Mouse (Mus musculus): ENCODE measurements at regions not wholly inside any gene's neighbourhood (a gene's known extent, or its start where the extent isn't known, plus 50 kb on each side); places are given as distances from the start of the nearest gene placed in this dataset.
A peak's percentile ranks its signal among the peaks of the same experiment; 100 is the strongest.
"Not testable (repeated sequence)": the region's sequence is repeated elsewhere in the genome, so short reads cannot be mapped to it uniquely, and the experiment has no call there.

DNA sequence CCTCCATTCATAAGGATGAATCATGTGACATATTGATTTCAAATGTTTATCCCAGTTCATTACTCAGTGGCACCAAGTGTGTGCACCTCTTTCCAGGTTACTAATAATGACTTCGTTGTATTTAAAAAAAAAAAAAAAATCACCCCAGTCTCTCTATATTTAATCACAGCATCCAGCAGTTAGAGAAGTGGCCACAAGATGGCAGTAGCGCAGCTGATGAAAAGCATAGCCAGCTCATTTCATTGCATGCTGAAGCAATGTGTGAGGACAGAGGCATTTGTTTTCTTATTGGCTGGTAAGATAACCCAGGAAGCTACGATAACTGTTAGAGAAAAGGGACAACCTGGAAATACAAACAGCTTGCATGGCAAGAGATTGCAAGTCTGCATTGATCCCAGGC lies 626.2 kb upstream of the Olfr1507 start:
- peak; percentile 44 for DNase-seq (ENCODE audit: low spot score)

DNA sequence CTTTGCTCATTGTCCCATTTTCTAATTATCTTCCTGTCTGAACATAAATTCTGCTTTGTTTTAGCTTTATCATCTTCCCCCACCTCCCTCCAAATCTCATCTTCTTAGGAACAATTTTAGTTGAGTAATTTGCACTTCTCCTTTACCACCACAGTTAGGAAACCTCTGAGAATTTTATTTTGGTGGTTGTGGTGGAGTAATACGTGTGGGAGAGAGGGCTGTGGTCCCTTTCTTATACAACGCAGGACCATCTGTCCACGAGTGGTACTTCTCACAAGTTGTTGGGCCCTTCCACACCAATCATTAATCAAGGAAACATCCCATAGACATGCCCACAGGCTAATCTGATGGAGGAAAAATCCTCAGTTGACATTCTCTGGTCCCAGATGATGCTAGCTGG lies 614.2 kb upstream of the Olfr1507 start:
- DNase-seq (ENCODE audit: low spot score): not testable (repeated sequence)

DNA sequence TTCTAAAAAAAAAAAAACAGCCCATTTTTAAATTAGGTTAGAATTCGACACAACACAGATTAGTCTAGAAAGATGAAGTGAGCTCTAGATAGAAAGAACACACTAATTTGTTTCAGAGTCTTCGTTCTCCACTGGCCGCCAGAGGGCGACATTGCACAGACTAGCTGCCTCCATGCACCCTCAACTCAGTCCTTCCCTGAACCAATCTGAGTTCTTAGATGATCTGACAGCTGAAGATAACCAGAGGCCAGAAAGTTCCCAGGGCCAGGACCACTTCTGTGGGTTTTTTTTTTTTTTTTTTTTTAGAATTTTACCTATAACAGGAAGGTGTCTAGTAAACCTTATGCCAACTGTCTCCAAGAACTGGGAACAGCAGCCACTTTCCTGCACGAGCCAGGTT lies 605.8 kb upstream of the Olfr1507 start:
- DNase-seq (ENCODE audit: low spot score): peak; percentile 2

DNA sequence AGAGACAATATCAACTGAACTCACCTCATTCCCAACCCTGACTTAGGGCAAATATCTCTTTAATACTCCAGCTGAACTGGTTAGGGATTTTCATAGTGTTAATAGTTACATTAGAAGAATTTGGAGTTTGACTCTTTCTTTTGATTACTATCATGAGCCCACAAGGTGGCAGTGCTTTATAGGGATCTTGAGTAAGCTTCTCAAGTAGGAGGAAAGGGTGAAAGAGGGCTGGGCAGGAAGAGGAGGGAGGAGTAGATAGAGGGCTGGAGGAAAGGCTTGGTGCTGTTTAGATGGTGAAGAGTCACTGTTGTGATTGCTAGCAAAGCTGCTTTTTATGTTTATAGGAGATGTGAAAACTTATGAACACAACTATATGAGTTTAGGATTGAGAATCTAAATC lies 595.4 kb upstream of the Olfr1507 start:
- DNase-seq (ENCODE audit: low spot score): not testable (repeated sequence)

GRCm38 (mm10) chr14:53081853-53082252 lies 586.3 kb upstream of the Olfr1507 start:
- DNase-seq (ENCODE audit: low spot score): not testable (repeated sequence)

- not testable (repeated sequence) for DNase-seq (ENCODE audit: low spot score)
Measured at GRCm38 (mm10) chr14:53081024-53081711, 585.6 kb upstream of the Olfr1507 start.

- DNase-seq (ENCODE audit: low spot score): not testable (repeated sequence)
Measured at GRCm38 (mm10) chr14:53080556-53080955, 585.0 kb upstream of the Olfr1507 start.

DNA sequence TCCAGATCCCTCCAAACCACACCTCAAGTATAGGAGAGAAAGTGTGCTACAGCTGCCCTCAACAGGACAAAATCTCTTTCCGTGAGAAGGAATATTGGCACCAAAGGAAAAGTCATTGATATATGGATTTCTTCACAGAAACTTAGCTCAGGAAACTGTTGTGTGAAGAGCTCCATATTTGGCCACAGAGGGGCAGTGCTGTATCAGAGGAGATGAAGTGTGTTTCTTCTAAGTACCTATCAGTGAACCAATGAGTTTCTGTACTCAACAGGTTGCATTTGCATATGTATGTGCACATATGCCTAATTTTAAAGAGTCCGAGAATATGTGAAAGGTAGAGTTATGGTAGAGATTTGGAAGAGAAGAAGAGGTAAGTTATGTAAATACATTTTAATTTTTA lies 580.4 kb upstream of the Olfr1507 start:
- not testable (repeated sequence) for DNase-seq (ENCODE audit: low spot score)

- not testable (repeated sequence) for DNase-seq (ENCODE audit: low spot score)
Measured at GRCm38 (mm10) chr14:53073126-53073525, 577.6 kb upstream of the Olfr1507 start.

- not testable (repeated sequence) for DNase-seq (ENCODE audit: low spot score)
Measured at GRCm38 (mm10) chr14:53072502-53072901, 577.0 kb upstream of the Olfr1507 start.

DNA sequence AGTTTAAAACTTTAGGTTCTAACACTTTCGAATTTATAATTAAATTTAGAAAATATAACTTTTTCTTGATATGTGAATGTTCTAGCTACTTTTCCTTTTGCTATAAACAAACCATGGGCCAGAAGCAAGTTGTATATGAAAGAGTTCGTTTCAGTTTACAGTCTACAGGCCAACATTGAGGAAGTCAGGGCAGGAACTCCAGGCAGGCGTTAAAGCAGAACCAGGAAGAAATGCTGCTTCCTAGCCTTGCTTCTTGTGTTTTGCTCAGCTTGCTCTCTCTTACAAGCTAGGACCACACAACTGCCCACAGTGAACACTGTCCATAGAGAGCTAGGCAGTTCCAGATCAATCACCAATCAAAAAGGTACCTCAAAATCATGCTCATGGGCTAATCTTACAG lies 558.9 kb upstream of the Olfr1507 start:
- not testable (repeated sequence) for DNase-seq (ENCODE audit: low spot score)

DNA sequence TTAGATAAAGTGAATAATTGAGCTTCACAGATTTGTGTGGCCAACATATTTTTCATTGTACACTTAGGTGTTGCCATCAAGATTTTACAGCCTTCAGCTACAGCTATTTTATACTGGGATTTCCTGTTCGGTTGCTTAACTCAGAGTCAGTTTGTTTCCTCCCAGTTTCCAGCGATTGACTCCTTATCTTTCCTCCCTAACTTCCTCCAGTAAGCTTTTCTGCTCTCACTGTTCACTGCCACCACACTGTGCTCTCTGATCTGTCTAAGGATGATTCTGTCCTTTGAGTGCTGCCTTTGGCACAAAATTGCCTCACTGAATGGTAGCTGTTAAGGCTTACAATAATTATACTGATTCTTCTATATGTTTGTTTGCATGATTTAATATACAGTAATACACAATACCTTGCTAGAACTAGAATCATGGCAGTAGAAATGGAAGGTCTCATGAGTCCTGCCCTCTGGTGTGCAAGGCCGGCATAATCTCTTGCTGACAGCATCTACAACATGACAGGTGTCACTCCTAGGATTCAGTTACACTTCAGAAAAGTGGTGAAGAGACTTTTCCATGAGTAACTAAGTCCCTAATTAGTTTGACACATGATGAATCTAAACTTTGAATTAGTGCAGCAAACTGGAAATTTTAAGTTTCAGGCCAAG lies 558.0 kb upstream of the Olfr1507 start:
- DNase-seq (ENCODE audit: low spot score): not testable (repeated sequence)

DNA sequence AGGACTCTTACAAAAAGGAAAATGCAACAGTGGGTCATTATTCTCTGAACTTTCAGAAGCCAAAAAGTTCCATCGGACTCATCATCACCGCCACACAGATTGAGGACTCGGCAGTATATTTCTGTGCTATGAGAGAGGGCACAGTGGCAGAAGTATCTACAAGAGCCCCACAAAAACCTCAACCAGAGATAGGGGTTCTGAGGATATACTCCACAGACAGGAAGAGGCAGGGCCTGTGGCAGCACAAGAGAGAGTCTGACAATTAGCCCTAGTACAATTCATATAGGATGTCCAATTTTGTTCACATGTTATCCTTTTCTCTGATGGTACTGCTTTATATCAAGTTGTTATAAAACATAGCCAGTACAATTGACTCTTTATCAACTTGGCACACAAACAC lies 552.1 kb upstream of the Olfr1507 start:
- DNase-seq (ENCODE audit: low spot score): not testable (repeated sequence)

DNA sequence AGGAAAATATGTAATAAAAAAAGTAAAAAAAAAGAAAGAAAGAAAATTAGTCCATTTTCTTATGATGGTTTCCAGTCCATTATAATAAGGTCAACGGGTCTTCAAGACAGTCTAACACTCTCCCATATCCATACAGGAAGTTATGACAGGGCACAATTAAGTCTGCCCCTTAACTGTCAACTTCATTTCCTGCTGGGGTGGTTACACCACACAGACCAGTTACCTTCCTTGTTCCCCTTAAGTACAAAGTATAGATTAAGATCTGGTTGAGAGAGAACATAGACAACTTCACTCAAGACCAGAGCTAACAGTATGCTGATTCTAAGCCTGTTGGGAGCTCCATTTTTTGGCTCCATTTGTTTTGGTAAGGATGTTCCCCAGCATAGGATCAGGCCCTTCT lies 551.4 kb upstream of the Olfr1507 start:
- DNase-seq (ENCODE audit: low spot score): not testable (repeated sequence)

DNA sequence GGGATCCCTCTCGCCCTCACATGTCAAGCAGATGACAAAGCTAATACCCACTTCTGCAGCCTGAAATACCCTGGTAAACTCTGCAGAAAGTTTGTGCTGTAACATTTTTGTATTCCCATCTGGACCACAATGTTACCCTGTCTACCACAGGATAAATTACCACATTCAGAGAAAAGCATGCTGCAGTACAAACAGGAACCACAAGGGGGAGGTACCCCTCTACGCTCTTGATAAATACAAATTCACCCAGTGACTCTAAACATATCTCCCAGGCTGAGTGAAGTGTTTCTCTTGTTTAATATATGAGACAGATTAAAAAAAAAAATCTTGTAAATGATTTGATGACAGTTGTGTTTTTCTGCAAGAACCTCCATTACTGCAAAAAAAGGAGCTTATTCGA lies 549.8 kb upstream of the Olfr1507 start:
- DNase-seq (ENCODE audit: low spot score): peak; percentile 9

DNA sequence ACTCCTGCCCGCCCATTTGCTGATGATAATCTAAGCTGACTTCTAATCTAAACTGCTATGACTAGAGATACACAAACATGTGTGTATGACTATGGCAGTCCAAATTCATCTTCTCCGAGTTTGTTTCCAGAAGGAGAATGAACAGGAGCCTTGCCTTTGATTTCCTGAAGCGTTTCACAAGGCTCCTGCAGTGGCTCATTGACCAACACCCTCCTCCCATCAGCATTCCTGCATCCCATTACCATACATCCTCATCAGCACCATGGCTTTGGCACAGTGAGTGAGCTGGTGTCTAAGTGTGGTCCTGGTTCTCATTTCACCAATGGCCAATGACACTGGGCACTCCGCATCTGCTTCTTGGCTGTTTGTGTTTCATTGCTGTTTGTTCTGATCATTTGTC lies 548.6 kb upstream of the Olfr1507 start:
- not testable (repeated sequence) for DNase-seq (ENCODE audit: low spot score)

GRCm38 (mm10) chr14:53042016-53042415 lies 546.5 kb upstream of the Olfr1507 start:
- DNase-seq (ENCODE audit: low spot score): not testable (repeated sequence)

GRCm38 (mm10) chr14:53039475-53039874 lies 543.9 kb upstream of the Olfr1507 start:
- DNase-seq (ENCODE audit: low spot score): peak; percentile 5

DNA sequence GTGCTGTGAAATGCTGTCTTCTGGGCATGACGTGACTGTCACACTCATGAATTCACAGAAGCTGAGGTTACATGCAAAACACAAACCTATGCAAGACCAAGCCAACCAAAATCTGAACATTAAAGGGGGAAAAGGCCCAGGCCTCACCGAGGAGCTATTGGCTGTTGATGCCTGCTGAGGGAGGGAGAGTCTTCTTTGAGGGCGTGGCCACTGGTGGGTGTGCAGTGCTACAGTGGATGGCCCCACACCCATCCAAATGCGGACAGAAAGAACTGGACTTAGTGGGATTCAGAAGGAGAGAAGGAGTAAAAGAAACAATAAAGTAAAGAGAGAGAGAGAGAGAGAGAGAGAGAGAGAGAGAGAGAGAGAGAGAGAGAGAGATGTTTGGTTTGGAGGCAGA lies 539.4 kb upstream of the Olfr1507 start:
- not testable (repeated sequence) for DNase-seq (ENCODE audit: low spot score)

DNA sequence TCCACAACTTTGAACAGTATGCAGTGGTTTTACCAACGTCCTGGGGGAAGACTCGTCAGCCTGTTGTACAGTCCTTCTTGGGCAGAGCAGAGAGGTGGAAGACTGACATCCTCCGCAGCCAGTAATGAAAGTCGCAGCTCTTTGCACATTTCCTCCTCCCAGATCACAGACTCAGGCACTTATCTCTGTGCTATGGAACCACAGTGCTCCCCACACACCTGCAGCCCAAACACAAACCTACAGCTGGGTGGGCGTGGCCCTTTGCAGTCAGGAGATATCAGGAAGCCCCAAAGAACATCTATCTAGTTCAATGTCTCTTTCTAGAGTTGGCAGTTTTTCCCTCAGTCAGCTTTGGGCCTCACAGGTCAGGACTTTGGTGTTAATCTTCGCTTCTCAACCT lies 537.7 kb upstream of the Olfr1507 start:
- not testable (repeated sequence) for DNase-seq (ENCODE audit: low spot score)

DNA sequence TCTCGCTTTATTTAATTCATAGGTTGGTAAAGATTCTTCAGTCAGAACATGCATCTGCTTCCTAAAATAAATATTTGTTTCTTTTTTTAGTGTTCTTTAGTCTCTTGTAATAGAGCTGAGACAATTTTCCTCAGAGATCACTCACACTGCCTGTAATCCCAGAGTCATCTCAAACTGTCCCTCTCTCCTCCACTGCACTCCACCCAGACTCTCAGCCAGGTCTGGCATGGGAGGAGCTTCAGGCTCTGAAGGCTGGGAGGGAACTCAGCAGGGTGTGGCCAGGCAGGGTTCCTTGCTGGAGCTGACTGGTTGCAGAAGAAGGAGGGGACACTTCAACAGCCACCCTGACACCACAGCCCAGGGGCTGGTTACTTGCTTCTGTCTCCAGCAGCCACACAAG lies 536.9 kb upstream of the Olfr1507 start:
- not testable (repeated sequence) for DNase-seq (ENCODE audit: low spot score)

GRCm38 (mm10) chr14:53030227-53030626 lies 534.7 kb upstream of the Olfr1507 start:
- not testable (repeated sequence) for DNase-seq (ENCODE audit: low spot score)

DNA sequence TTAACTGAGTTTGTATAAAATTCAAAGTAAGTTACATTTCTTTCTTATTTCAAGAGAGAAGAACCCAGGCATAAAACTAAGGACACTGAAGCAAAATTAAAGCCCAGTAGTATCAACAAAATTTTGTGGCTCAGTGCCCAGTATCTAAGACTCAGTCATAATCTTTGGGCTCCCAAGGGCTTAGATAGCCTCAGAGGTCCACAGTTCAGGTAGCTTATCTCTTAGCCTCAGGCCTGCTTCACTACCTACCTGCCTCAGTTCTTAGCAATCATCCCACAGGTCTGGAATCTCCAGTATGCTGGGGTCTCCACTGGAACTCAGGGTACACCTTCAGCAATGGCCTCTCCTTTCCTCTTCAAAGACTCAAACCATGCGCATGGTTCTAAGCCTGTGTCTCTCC lies 531.4 kb upstream of the Olfr1507 start:
- DNase-seq (ENCODE audit: low spot score): not testable (repeated sequence)

DNA sequence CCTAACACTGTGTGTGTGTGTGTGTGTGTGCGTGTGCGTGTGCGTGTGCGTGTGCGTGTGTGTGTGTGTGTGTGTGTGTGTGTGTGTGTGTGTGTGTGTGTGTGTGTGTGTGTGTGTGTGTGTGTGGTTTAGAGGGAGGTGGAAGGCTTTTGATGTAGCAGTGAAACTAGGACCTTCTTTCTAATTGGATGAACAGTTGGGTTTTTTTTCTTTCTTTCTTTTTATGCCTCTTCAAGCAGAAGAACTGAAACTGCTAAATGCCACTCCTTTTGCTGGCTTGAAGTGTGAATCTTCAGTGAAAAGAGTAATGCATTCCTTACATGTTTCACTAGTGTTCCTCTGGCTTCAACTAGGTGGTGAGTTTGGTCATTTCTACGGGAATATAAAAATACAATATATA lies 524.6 kb upstream of the Olfr1507 start:
- DNase-seq (ENCODE audit: low spot score): not testable (repeated sequence)
